Mouse (Mus musculus): ENCODE results near the gene Wnt5b. TPM values are rescaled to one million over a fixed set of nuclear protein-coding genes. Genes with fewer than 3 reads are reported as not detected.

Gene Wnt5b
- polyA plus RNA-seq, 1 experiment from 2014 or later: 5.0 TPM

- Histone ChIP-seq H3K4me3 (no peak overlapping the region), H3K9me3 (no peaks in the 10 kb centered on the region), H3K27me3 (no peaks in the 10 kb centered on the region), H3K36me3 (peaks cover 12% of the 10 kb centered on the region), H3K4me1 (replicated peaks) (peaks cover 8% of the 10 kb centered on the region; the same call in 1 of the 2 replicates), H3K9ac (no peak overlapping the region), H3K4me2 (no peak overlapping the region), H3K27ac (no peak overlapping the region)
- no peak for ATAC-seq (ENCODE audit: low FRiP score)
- WGBS: 89% methylated on average over 23 of the region's 23 CpGs
Measured at GRCm38 (mm10) chr6:119565451-119566379, 21.6 kb upstream of the Wnt5b start.

- no peak overlapping the region for H3K4me3 ChIP-seq
- H3K9ac ChIP-seq: no peak overlapping the region
- no peak overlapping the region for H3K4me2 ChIP-seq
- H3K36me3 ChIP-seq: no peaks in the 10 kb centered on the region
- H3K27me3 ChIP-seq: no peaks in the 10 kb centered on the region
- ATAC-seq (ENCODE audit: low FRiP score): no peak
- no peaks in the 10 kb centered on the region for H3K9me3 ChIP-seq
- peaks cover 8% of the 10 kb centered on the region; the same call in 1 of the 2 replicates for H3K4me1 ChIP-seq (replicated peaks)
- 88% methylated on average over 10 of the region's 10 CpGs for WGBS
- no peak overlapping the region for H3K27ac ChIP-seq
Measured at GRCm38 (mm10) chr6:119562558-119562957, 18.4 kb upstream of the Wnt5b start.

- H3K4me2 ChIP-seq: no peak overlapping the region
- no peaks in the 10 kb centered on the region for H3K27me3 ChIP-seq
- no peaks in the 10 kb centered on the region for H3K9me3 ChIP-seq
- no peak overlapping the region for H3K4me3 ChIP-seq
- ATAC-seq (ENCODE audit: low FRiP score): no peak
- 83% methylated on average over 7 of the region's 7 CpGs for whole genome bisulfite sequencing
- H3K36me3 ChIP-seq: no peaks in the 10 kb centered on the region
- H3K4me1 ChIP-seq (replicated peaks): no peaks in the 10 kb centered on the region
- no peak overlapping the region for H3K27ac ChIP-seq
- no peak overlapping the region for H3K9ac ChIP-seq
Measured at GRCm38 (mm10) chr6:119558855-119559254, 14.7 kb upstream of the Wnt5b start.

- no peak overlapping the region for H3K4me3 ChIP-seq
- 78% methylated on average over 8 of the region's 8 CpGs for WGBS
- H3K9ac ChIP-seq: no peak overlapping the region
- no peak overlapping the region for H3K4me2 ChIP-seq
- no peak for ATAC-seq (ENCODE audit: low FRiP score)
- H3K9me3 ChIP-seq: no peaks in the 10 kb centered on the region
- no peaks in the 10 kb centered on the region for H3K27me3 ChIP-seq
- H3K4me1 ChIP-seq (replicated peaks): no peaks in the 10 kb centered on the region
- no peaks in the 10 kb centered on the region for H3K36me3 ChIP-seq
- no peak overlapping the region for H3K27ac ChIP-seq
Measured at GRCm38 (mm10) chr6:119554439-119554838, 10.3 kb upstream of the Wnt5b start.

GRCm38 (mm10) chr6:119544518-119544864 lies 344 bp upstream of the Wnt5b start:
- Histone ChIP-seq H3K4me3 (peak overlapping the region; percentile 78), H3K9ac (peak overlapping the region; percentile 78), H3K36me3 (no peaks in the 10 kb centered on the region), H3K4me1 (replicated peaks) (peaks cover 15% of the 10 kb centered on the region), H3K9me3 (no peaks in the 10 kb centered on the region), H3K4me2 (peak overlapping the region; percentile 83), H3K27me3 (peaks cover 52% of the 10 kb centered on the region), H3K27ac (no peak overlapping the region)
- WGBS: 2% methylated on average over 14 of the region's 14 CpGs
- ATAC-seq (ENCODE audit: low FRiP score): peak; percentile 57; the same call in 1 of the 2 replicates

- Histone ChIP-seq H3K4me1 (replicated peaks) (peaks cover 15% of the 10 kb centered on the region), H3K9ac (peak overlapping the region; percentile 78), H3K4me2 (peak overlapping the region; percentile 83), H3K4me3 (peak overlapping the region; percentile 78), H3K27ac (no peak overlapping the region), H3K9me3 (no peaks in the 10 kb centered on the region), H3K27me3 (peaks cover 52% of the 10 kb centered on the region), H3K36me3 (no peaks in the 10 kb centered on the region)
- ATAC-seq (ENCODE audit: low FRiP score): no peak; the same call in none of the 2 replicates
- 2% methylated on average over 25 of the region's 30 CpGs for WGBS
Measured at GRCm38 (mm10) chr6:119543456-119543802, 718 bp downstream of the Wnt5b start.

- Histone ChIP-seq H3K4me2 (no peak overlapping the region), H3K4me1 (replicated peaks) (no peaks in the 10 kb centered on the region), H3K4me3 (no peak overlapping the region), H3K9ac (no peak overlapping the region), H3K27me3 (peaks cover 4% of the 10 kb centered on the region; the same call in 1 of the 2 replicates), H3K27ac (no peak overlapping the region), H3K36me3 (no peaks in the 10 kb centered on the region), H3K9me3 (no peaks in the 10 kb centered on the region)
- ATAC-seq (ENCODE audit: low FRiP score): no peak
- WGBS: 82% methylated on average over 12 of the region's 12 CpGs
Measured at GRCm38 (mm10) chr6:119535867-119536266, 8.3 kb downstream of the Wnt5b start.

- Histone ChIP-seq H3K36me3 (no peaks in the 10 kb centered on the region), H3K4me1 (replicated peaks) (no peaks in the 10 kb centered on the region), H3K27ac (no peak overlapping the region), H3K4me2 (no peak overlapping the region), H3K9me3 (no peaks in the 10 kb centered on the region), H3K9ac (no peak overlapping the region), H3K27me3 (no peaks in the 10 kb centered on the region), H3K4me3 (no peak overlapping the region)
- 89% methylated on average over 9 of the region's 9 CpGs for WGBS
- no peak for ATAC-seq (ENCODE audit: low FRiP score)
Measured at GRCm38 (mm10) chr6:119533170-119533709, 10.9 kb downstream of the Wnt5b start.

GRCm38 (mm10) chr6:119529659-119530058 lies 14.5 kb downstream of the Wnt5b start:
- H3K4me1 ChIP-seq (replicated peaks): no peaks in the 10 kb centered on the region
- no peak overlapping the region for H3K9ac ChIP-seq
- H3K4me2 ChIP-seq: no peak overlapping the region
- H3K27me3 ChIP-seq: no peaks in the 10 kb centered on the region
- ATAC-seq (ENCODE audit: low FRiP score): no peak
- no peaks in the 10 kb centered on the region for H3K36me3 ChIP-seq
- no peaks in the 10 kb centered on the region for H3K9me3 ChIP-seq
- WGBS: 97% methylated on average over 3 of the region's 3 CpGs
- H3K4me3 ChIP-seq: no peak overlapping the region
- H3K27ac ChIP-seq: no peak overlapping the region

- Histone ChIP-seq H3K4me2 (no peak overlapping the region), H3K9ac (no peak overlapping the region), H3K27me3 (no peaks in the 10 kb centered on the region), H3K4me1 (replicated peaks) (peaks cover 13% of the 10 kb centered on the region), H3K36me3 (no peaks in the 10 kb centered on the region), H3K27ac (no peak overlapping the region), H3K4me3 (no peak overlapping the region), H3K9me3 (no peaks in the 10 kb centered on the region)
- WGBS: 79% methylated on average over 5 of the region's 5 CpGs
- no peak for ATAC-seq (ENCODE audit: low FRiP score)
Measured at GRCm38 (mm10) chr6:119526498-119526897, 17.6 kb downstream of the Wnt5b start.

- Histone ChIP-seq H3K27ac (no peak overlapping the region), H3K36me3 (no peaks in the 10 kb centered on the region), H3K9me3 (peaks cover 3% of the 10 kb centered on the region; the same call in 1 of the 2 replicates), H3K4me2 (no peak overlapping the region), H3K27me3 (no peaks in the 10 kb centered on the region), H3K9ac (no peak overlapping the region), H3K4me3 (no peak overlapping the region), H3K4me1 (replicated peaks) (peaks cover 13% of the 10 kb centered on the region)
- 48% methylated on average over 3 of the region's 3 CpGs for WGBS
- peak; percentile 36; the same call in 1 of the 2 replicates for ATAC-seq (ENCODE audit: low FRiP score)
Measured at GRCm38 (mm10) chr6:119521931-119522391, 22.2 kb downstream of the Wnt5b start.

GRCm38 (mm10) chr6:119521482-119521900 lies 22.7 kb downstream of the Wnt5b start:
- H3K9me3 ChIP-seq: peaks cover 3% of the 10 kb centered on the region; the same call in 1 of the 2 replicates
- 70% methylated on average over 3 of the region's 3 CpGs for WGBS
- no peaks in the 10 kb centered on the region for H3K36me3 ChIP-seq
- H3K27ac ChIP-seq: no peak overlapping the region
- no peak overlapping the region for H3K9ac ChIP-seq
- H3K4me2 ChIP-seq: no peak overlapping the region
- peaks cover 13% of the 10 kb centered on the region for H3K4me1 ChIP-seq (replicated peaks)
- 0 out of 2 replicates have a peak, but pooled peaks have one; percentile 13 for ATAC-seq (ENCODE audit: low FRiP score)
- no peak overlapping the region for H3K4me3 ChIP-seq
- H3K27me3 ChIP-seq: no peaks in the 10 kb centered on the region
